Mouse (Mus musculus): Measurements from ENCODE around the gene Hist1h2ah.

DNA sequence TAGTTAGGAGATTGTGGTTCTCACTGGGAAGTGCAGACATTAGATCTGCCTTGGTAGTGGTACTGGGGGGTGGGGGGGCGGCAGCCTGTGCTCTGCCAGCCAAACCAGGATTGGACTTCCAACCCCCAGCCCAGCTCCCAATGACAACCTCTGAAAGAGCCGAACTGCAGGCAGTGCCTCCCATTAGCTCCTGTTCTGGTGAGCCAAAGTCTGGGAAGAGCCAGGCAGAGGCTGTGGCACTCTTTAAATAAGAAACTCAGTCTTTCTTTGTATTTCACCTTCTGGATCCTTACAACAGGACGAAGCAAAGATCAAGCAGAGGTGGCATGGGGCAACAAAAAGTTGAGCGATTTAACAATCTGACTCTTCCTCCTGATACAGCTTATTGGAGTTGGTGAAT, 36.2 kb downstream of the Hist1h2ah start:
- TF ChIP-seq POLR2A (IDR thresholded peaks at IDR 0.05; ENCODE audit: control insufficient read depth, low read depth, low read length): no peak
- no peak for TF ChIP-seq CTCF (IDR thresholded peaks at IDR 0.05; ENCODE audit: control insufficient read depth, insufficient read depth, insufficient replicate concordance, low read depth, low read length)

Measured in testis, adult 2 months (tissue).